15 mouse cellular contexts compared by ENCODE assay signal in the genomic region with DNA sequence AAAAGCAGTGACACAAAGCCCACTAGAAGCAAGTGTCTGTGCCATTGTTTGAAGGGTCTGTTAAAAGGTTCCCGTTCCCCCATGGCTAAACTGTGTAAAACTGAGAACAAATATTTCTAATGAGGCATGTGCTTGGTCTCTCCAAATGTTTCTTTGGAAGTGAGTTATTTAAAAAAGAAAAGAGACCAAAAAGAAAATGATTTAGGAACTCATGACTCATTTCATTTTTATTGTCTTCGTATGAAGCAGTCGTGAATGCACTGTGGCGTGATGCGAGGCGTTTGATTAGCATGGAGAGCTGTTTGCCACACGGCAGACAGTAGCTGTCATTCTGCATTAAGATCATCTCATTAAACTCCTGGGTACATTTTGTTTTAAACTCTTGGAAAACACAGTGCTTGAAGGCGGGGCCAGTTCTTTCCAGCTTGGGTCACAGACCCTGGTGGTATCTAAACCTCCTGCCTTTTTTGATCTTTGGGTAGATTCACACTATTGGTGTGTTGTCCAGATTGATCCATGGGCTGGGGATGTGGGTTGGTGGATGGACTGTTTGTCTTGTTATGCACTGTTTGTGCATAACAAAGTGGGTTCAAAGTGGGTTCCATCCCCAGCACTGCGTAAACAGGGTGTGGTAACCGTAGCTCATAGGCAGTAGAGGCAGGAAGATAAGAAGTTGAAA.
DNase-seq lines count a peak whose midpoint lies in the region; ATAC-seq and TF ChIP-seq lines count a peak whose summit lies in the region.
"Had no signal": no experiment of that assay in that cellular context is flagged by ENCODE, and none has a peak within 500 bp of the region (broad histone marks: within the 10 kb centered on the region; RNA-seq: fewer than 3 reads in every experiment).

No protein-coding gene starts in this region.

- no peak overlapping the region for H3K4me3 ChIP-seq in hindbrain, embryonic 11.5 days (ENCODE audit: low read depth, low read length)
- H3K4me3 ChIP-seq in hindbrain, embryonic 10.5 days: no peak overlapping the region
- no peak overlapping the region for H3K4me3 ChIP-seq in forebrain, postnatal 0 days (ENCODE audit: low read depth, low read length)
- H3K4me3 ChIP-seq in heart, embryonic 11.5 days (ENCODE audit: low read depth, low read length): no peak overlapping the region
- H3K4me3 ChIP-seq: limb, embryonic 15.5 days; neural tube, embryonic 15.5 days had no signal

- no peak overlapping the region for H3K27ac ChIP-seq in hindbrain, embryonic 11.5 days (ENCODE audit: low read depth, low read length)
- H3K27ac ChIP-seq in hindbrain, embryonic 10.5 days: no peak overlapping the region
- H3K27ac ChIP-seq in forebrain, postnatal 0 days (ENCODE audit: low read depth, low read length): no peak overlapping the region
- no peak overlapping the region for H3K27ac ChIP-seq in heart, embryonic 11.5 days (ENCODE audit: low read depth, low read length)
- H3K27ac ChIP-seq: limb, embryonic 15.5 days; macrophage; neural tube, embryonic 15.5 days had no signal

- no peak for ATAC-seq in hindbrain, embryonic 11.5 days (ENCODE audit: low FRiP score)
- ATAC-seq in forebrain, postnatal 0 days: peak; percentile 32; the same call in 1 of the 2 replicates
- ATAC-seq in heart, embryonic 11.5 days (replicated peaks; ENCODE audit: insufficient number of reproducible peaks, low FRiP score, low TSS enrichment): no peak

- H3K9ac ChIP-seq in hindbrain, embryonic 11.5 days (ENCODE audit: low read depth, low read length): no peak overlapping the region
- H3K9ac ChIP-seq in forebrain, postnatal 0 days: no peak overlapping the region
- no peak overlapping the region for H3K9ac ChIP-seq in heart, embryonic 11.5 days (ENCODE audit: low read depth, low read length)
- H3K9ac ChIP-seq: limb, embryonic 15.5 days; neural tube, embryonic 15.5 days had no signal

- WGBS in hindbrain, embryonic 11.5 days: 53% methylated on average over 10 of the region's 10 CpGs
- 72% methylated on average over 10 of the region's 10 CpGs for WGBS in hindbrain, embryonic 10.5 days
- 31% methylated on average over 10 of the region's 10 CpGs for WGBS in forebrain, postnatal 0 days
- 85% methylated on average over 10 of the region's 10 CpGs for WGBS in heart, embryonic 11.5 days (ENCODE audit: insufficient replicate concordance)

- H3K4me1 ChIP-seq in hindbrain, embryonic 11.5 days (replicated peaks; ENCODE audit: control insufficient read depth, insufficient read depth, low read length): no peaks in the 10 kb centered on the region
- peaks cover 21% of the 10 kb centered on the region; the same call in 1 of the 2 replicates for H3K4me1 ChIP-seq in hindbrain, embryonic 10.5 days (replicated peaks)
- peaks cover 5% of the 10 kb centered on the region; the same call in 1 of the 2 replicates for H3K4me1 ChIP-seq in forebrain, postnatal 0 days (ENCODE audit: insufficient read depth)
- no peaks in the 10 kb centered on the region for H3K4me1 ChIP-seq in heart, embryonic 11.5 days (ENCODE audit: control insufficient read depth, insufficient read depth, low read length)
- H3K4me1 ChIP-seq: limb, embryonic 15.5 days had no signal

- TF ChIP-seq CTCF in forebrain, postnatal 0 days (IDR thresholded peaks at IDR 0.05; ENCODE audit: low read depth): no peak

- peak; percentile 9 for DNase-seq in hindbrain, embryonic 11.5 days (ENCODE audit: low spot score)
- DNase-seq in hindbrain, embryonic 10.5 days (ENCODE audit: low spot score): no peak
- DNase-seq in thymus, postnatal 0 days (ENCODE audit: low spot score): peak; percentile 30
- no peak for DNase-seq in thymus, adult 18-20 months
- DNase-seq in forebrain, postnatal 0 days: no peak
- no peak for DNase-seq in urinary bladder, postnatal 36 days (ENCODE audit: low spot score in 2 of 2)
- DNase-seq: cerebellum, adult 8-10 months; gastrocnemius, postnatal 10 days; kidney, adult 11 months; kidney, postnatal 36 days; lung, adult 18-20 months had no signal

- H3K27me3 ChIP-seq in hindbrain, embryonic 11.5 days (ENCODE audit: control insufficient read depth, insufficient read depth, low read length): no peaks in the 10 kb centered on the region
- no peaks in the 10 kb centered on the region for H3K27me3 ChIP-seq in hindbrain, embryonic 10.5 days (ENCODE audit: insufficient read depth, poor library complexity, severe bottlenecking)
- no peaks in the 10 kb centered on the region for H3K27me3 ChIP-seq in forebrain, postnatal 0 days (ENCODE audit: insufficient read depth, low read length)
- H3K27me3 ChIP-seq in heart, embryonic 11.5 days (ENCODE audit: control insufficient read depth, insufficient read depth, low read length): no peaks in the 10 kb centered on the region
- H3K27me3 ChIP-seq: limb, embryonic 15.5 days had no signal

- H3K36me3 ChIP-seq in hindbrain, embryonic 11.5 days (ENCODE audit: control insufficient read depth, insufficient read depth, low read length): no peaks in the 10 kb centered on the region
- H3K36me3 ChIP-seq in hindbrain, embryonic 10.5 days: no peaks in the 10 kb centered on the region
- no peaks in the 10 kb centered on the region for H3K36me3 ChIP-seq in forebrain, postnatal 0 days (ENCODE audit: insufficient read depth)
- H3K36me3 ChIP-seq in heart, embryonic 11.5 days (ENCODE audit: control insufficient read depth, insufficient read depth, low read length): no peaks in the 10 kb centered on the region
- H3K36me3 ChIP-seq: limb, embryonic 15.5 days; neural tube, embryonic 15.5 days had no signal

- no peaks in the 10 kb centered on the region for H3K9me3 ChIP-seq in hindbrain, embryonic 11.5 days (ENCODE audit: control insufficient read depth, low read length)
- H3K9me3 ChIP-seq in hindbrain, embryonic 10.5 days: no peaks in the 10 kb centered on the region
- H3K9me3 ChIP-seq in forebrain, postnatal 0 days (ENCODE audit: low read length): no peaks in the 10 kb centered on the region
- no peaks in the 10 kb centered on the region for H3K9me3 ChIP-seq in heart, embryonic 11.5 days (replicated peaks; ENCODE audit: control insufficient read depth, low read length)
- H3K9me3 ChIP-seq: limb, embryonic 15.5 days; neural tube, embryonic 15.5 days had no signal

- no peak overlapping the region for H3K4me2 ChIP-seq in hindbrain, embryonic 11.5 days (replicated peaks; ENCODE audit: low read depth, low read length)
- no peak overlapping the region for H3K4me2 ChIP-seq in forebrain, postnatal 0 days (ENCODE audit: low read depth)
- H3K4me2 ChIP-seq in heart, embryonic 11.5 days: no peak overlapping the region
- H3K4me2 ChIP-seq: limb, embryonic 15.5 days; neural tube, embryonic 15.5 days had no signal

Comparison
In these comparisons a context has a peak if more than half of its experiments do, and no peak if none do; other contexts are left out.
1. DNase-seq: peak in hindbrain, embryonic 11.5 days (single experiment) and thymus, postnatal 0 days (single experiment); none in hindbrain, embryonic 10.5 days (single experiment), thymus, adult 18-20 months (0 of 2), forebrain, postnatal 0 days (single experiment) and urinary bladder, postnatal 36 days (0 of 2).